Mouse (Mus musculus): ENCODE measurements around the gene Atrnl1. TPM values are rescaled to one million over a fixed set of nuclear protein-coding genes. Genes with fewer than 3 reads are reported as not detected.
A peak's percentile ranks its signal among the peaks of the same experiment; 100 is the strongest.

Atrnl1 gene
- total RNA-seq, 2 experiments from 2014 or later, result 24.3 to 24.9 TPM

GRCm38 (mm10) chr19:58061933-58062332, 451.1 kb downstream of the Atrnl1 start:
- intact Hi-C loops (cut with DNase I), result no loop called here
- peak in 1 of 2 experiments; percentile 8 for DNase-seq

- intact Hi-C loops (cut with DNase I), result no loop called here
- no peak for DNase-seq
Observed at GRCm38 (mm10) chr19:58063541-58063940, 452.7 kb downstream of the Atrnl1 start.

GRCm38 (mm10) chr19:58064116-58065000, 453.5 kb downstream of the Atrnl1 start:
- intact Hi-C loops (cut with DNase I), result no loop called here
- peak; percentile 5 to 18 for DNase-seq

GRCm38 (mm10) chr19:58065001-58065314, 454.1 kb downstream of the Atrnl1 start:
- intact Hi-C loops (cut with DNase I), result no loop called here
- peak in 1 of 2 experiments; percentile 16 for DNase-seq

- DNase-seq, result no peak
- intact Hi-C loops (cut with DNase I), result no loop called here
Observed at GRCm38 (mm10) chr19:58065514-58065913, 454.7 kb downstream of the Atrnl1 start.

GRCm38 (mm10) chr19:58068114-58068513, 457.3 kb downstream of the Atrnl1 start:
- no peak for DNase-seq
- intact Hi-C loops (cut with DNase I), result no loop called here

- DNase-seq, result no peak
- intact Hi-C loops (cut with DNase I), result no loop called here
Observed at GRCm38 (mm10) chr19:58068958-58069357, 458.1 kb downstream of the Atrnl1 start.

- intact Hi-C loops (cut with DNase I), result loop anchor here (2.0 kb wide), 1 partner anchor 396 kb away; no protein-coding TSS in a partner anchor
- DNase-seq, result no peak
Observed at GRCm38 (mm10) chr19:58072404-58072803, 461.6 kb downstream of the Atrnl1 start.

GRCm38 (mm10) chr19:58072846-58073245, 462.0 kb downstream of the Atrnl1 start:
- no peak for DNase-seq
- intact Hi-C loops (cut with DNase I), result loop anchor here (2.0 kb wide), 1 partner anchor 396 kb away; no protein-coding TSS in a partner anchor

GRCm38 (mm10) chr19:58075252-58075651, 464.4 kb downstream of the Atrnl1 start:
- intact Hi-C loops (cut with DNase I), result no loop called here
- DNase-seq, result no peak

GRCm38 (mm10) chr19:58076961-58077371, 466.1 kb downstream of the Atrnl1 start:
- DNase-seq, result no peak

GRCm38 (mm10) chr19:58077529-58078070, 466.8 kb downstream of the Atrnl1 start:
- intact Hi-C loops (cut with DNase I), result no loop called here
- DNase-seq, result no peak

More at GRCm38 (mm10) chr19:58076961-58077371, 466.1 kb downstream of the Atrnl1 start:
- intact Hi-C loops (cut with DNase I), result no loop called here

GRCm38 (mm10) chr19:58080168-58080567, 469.3 kb downstream of the Atrnl1 start:
- intact Hi-C loops (cut with DNase I), result no loop called here

GRCm38 (mm10) chr19:58082751-58083150, 471.9 kb downstream of the Atrnl1 start:
- intact Hi-C loops (cut with DNase I), result no loop called here
- no peak for DNase-seq

More at GRCm38 (mm10) chr19:58080168-58080567, 469.3 kb downstream of the Atrnl1 start:
- no peak for DNase-seq

GRCm38 (mm10) chr19:58084826-58085225, 474.0 kb downstream of the Atrnl1 start:
- no peak for DNase-seq
- intact Hi-C loops (cut with DNase I), result no loop called here

- no peak for DNase-seq
- intact Hi-C loops (cut with DNase I), result no loop called here
Observed at GRCm38 (mm10) chr19:58086734-58087133, 475.9 kb downstream of the Atrnl1 start.

GRCm38 (mm10) chr19:58087901-58088300, 477.1 kb downstream of the Atrnl1 start:
- intact Hi-C loops (cut with DNase I), result no loop called here
- no peak for DNase-seq

GRCm38 (mm10) chr19:58088433-58088832, 477.6 kb downstream of the Atrnl1 start:
- no peak for DNase-seq
- intact Hi-C loops (cut with DNase I), result no loop called here

GRCm38 (mm10) chr19:58091911-58092310, 481.1 kb downstream of the Atrnl1 start:
- intact Hi-C loops (cut with DNase I), result no loop called here
- no peak for DNase-seq

- no peak for DNase-seq
- intact Hi-C loops (cut with DNase I), result no loop called here
Observed at GRCm38 (mm10) chr19:58094781-58095543, 484.1 kb downstream of the Atrnl1 start.

GRCm38 (mm10) chr19:58095776-58096175, 484.9 kb downstream of the Atrnl1 start:
- intact Hi-C loops (cut with DNase I), result no loop called here
- no peak for DNase-seq

Measured in heart, postnatal 10 days (tissue).